Mouse (Mus musculus) erythroid progenitor cell, adult 5-6 weeks (primary cell): ENCODE results near the gene Psmc4. TPM values are rescaled to one million over a fixed set of nuclear protein-coding genes. Genes with fewer than 3 reads are reported as not detected.

ENCODE experiments used
- total RNA-seq, 2 experiments: library from RNA; stranded (forward) in 1 of 2; stranded (reverse) in 1 of 2; fragments of 150-400 nt in 1 of 2; fragments of 186-747, 209-891 nt in 1 of 2; gene quantifications; 2 replicates each; pipeline versions ENCODE4 v1.2.3 to v1.2.4; 2015 to 2017; ENCODE audit warnings: low replicate concordance in 2 of 2

The Psmc4 gene
- total RNA-seq, 2 experiments from 2014 or later: 48.6 to 114 TPM

Other genes starting within 250 kb of the Psmc4 start
- 4.0 and 4.2 TPM in 2 replicates for gene Zfp626, start 242.9 kb downstream of the Psmc4 start, total RNA-seq (2015; ENCODE audit: low replicate concordance)
- 2.1 and 3.0 TPM in 2 replicates for gene Zfp626, start 242.9 kb downstream of the Psmc4 start, total RNA-seq (2017; ENCODE audit: low replicate concordance)
- 1.4 TPM in 1 of 2 replicates, not detected in the other for gene Zfp59, start 211.5 kb downstream of the Psmc4 start, total RNA-seq (2015; ENCODE audit: low replicate concordance)
- gene Zfp59, start 211.5 kb downstream of the Psmc4 start, total RNA-seq (2017; ENCODE audit: low replicate concordance): 0.61 and 1.2 TPM in 2 replicates
- gene Zfp607a, start 192.6 kb downstream of the Psmc4 start, total RNA-seq (2015; ENCODE audit: low replicate concordance): 0.72 and 2.5 TPM in 2 replicates
- gene Zfp607a, start 192.6 kb downstream of the Psmc4 start, total RNA-seq (2017; ENCODE audit: low replicate concordance): 0.51 and 2.2 TPM in 2 replicates
- gene Zfp974, start 120.6 kb downstream of the Psmc4 start, total RNA-seq (2015; ENCODE audit: low replicate concordance): not detected in 2 replicates
- 1.8 TPM in 1 of 2 replicates, not detected in the other for gene Zfp974, start 120.6 kb downstream of the Psmc4 start, total RNA-seq (2017; ENCODE audit: low replicate concordance)
- gene Zfp780b, start 70.9 kb downstream of the Psmc4 start, total RNA-seq (2015; ENCODE audit: low replicate concordance): 2.1 and 6.5 TPM in 2 replicates
- gene Zfp780b, start 70.9 kb downstream of the Psmc4 start, total RNA-seq (2017; ENCODE audit: low replicate concordance): 2.7 and 7.6 TPM in 2 replicates
- gene Zfp850, start 36.0 kb downstream of the Psmc4 start, total RNA-seq (2015; ENCODE audit: low replicate concordance): 0.36 and 0.84 TPM in 2 replicates
- gene Zfp850, start 36.0 kb downstream of the Psmc4 start, total RNA-seq (2017; ENCODE audit: low replicate concordance): 1.2 TPM in 1 of 2 replicates, not detected in the other
- gene Fcgbp, start 21.1 kb upstream of the Psmc4 start, total RNA-seq (2015; ENCODE audit: low replicate concordance): not detected in 2 replicates
- not detected in 2 replicates for gene Fcgbp, start 21.1 kb upstream of the Psmc4 start, total RNA-seq (2017; ENCODE audit: low replicate concordance)
- not detected in 2 replicates for gene 9530053A07Rik, start 79.4 kb upstream of the Psmc4 start, total RNA-seq (2015; ENCODE audit: low replicate concordance)
- gene 9530053A07Rik, start 79.4 kb upstream of the Psmc4 start, total RNA-seq (2017; ENCODE audit: low replicate concordance): not detected in 2 replicates
- 18.4 and 40.4 TPM in 2 replicates for gene Fbl, start 119.6 kb upstream of the Psmc4 start, total RNA-seq (2015; ENCODE audit: low replicate concordance)
- 15.7 and 17.5 TPM in 2 replicates for gene Fbl, start 119.6 kb upstream of the Psmc4 start, total RNA-seq (2017; ENCODE audit: low replicate concordance)
- gene Dyrk1b, start 129.4 kb upstream of the Psmc4 start, total RNA-seq (2015; ENCODE audit: low replicate concordance): 7.5 and 10.1 TPM in 2 replicates
- 8.4 and 12.5 TPM in 2 replicates for gene Dyrk1b, start 129.4 kb upstream of the Psmc4 start, total RNA-seq (2017; ENCODE audit: low replicate concordance)
- 10.1 TPM in 1 of 2 replicates, not detected in the other for gene Eid2, start 217.8 kb upstream of the Psmc4 start, total RNA-seq (2015; ENCODE audit: low replicate concordance)
- gene Eid2, start 217.8 kb upstream of the Psmc4 start, total RNA-seq (2017; ENCODE audit: low replicate concordance): 3.3 TPM in 1 of 2 replicates, not detected in the other
- gene Eid2b, start 227.6 kb upstream of the Psmc4 start, total RNA-seq (2015; ENCODE audit: low replicate concordance): 5.4 TPM in 1 of 2 replicates, not detected in the other
- gene Eid2b, start 227.6 kb upstream of the Psmc4 start, total RNA-seq (2017; ENCODE audit: low replicate concordance): 2.1 TPM in 1 of 2 replicates, not detected in the other
- not detected in 2 replicates for gene Selenov, start 241.1 kb upstream of the Psmc4 start, total RNA-seq (2015; ENCODE audit: low replicate concordance)
- gene Selenov, start 241.1 kb upstream of the Psmc4 start, total RNA-seq (2017; ENCODE audit: low replicate concordance): not detected in 2 replicates